Mouse (Mus musculus): ENCODE results near the gene Ect2.
A peak's percentile ranks its signal among the peaks of the same experiment; 100 is the strongest.

The Ect2 gene

GRCm38 (mm10) chr3:27155856-27156593 is 2.3 kb upstream of the Ect2 start:
- DNase-seq = no peak

GRCm38 (mm10) chr3:27155051-27155855 is 1.6 kb upstream of the Ect2 start:
- DNase-seq = peak; percentile 10

- no peak for DNase-seq
Observed at GRCm38 (mm10) chr3:27154280-27154679, 602 bp upstream of the Ect2 start.

GRCm38 (mm10) chr3:27153191-27153671 is 447 bp downstream of the Ect2 start:
- peak; percentile 71 for DNase-seq

- no peak for DNase-seq
Observed at GRCm38 (mm10) chr3:27145733-27146132, 7.9 kb downstream of the Ect2 start.

- no peak for DNase-seq
Observed at GRCm38 (mm10) chr3:27143570-27143969, 10.1 kb downstream of the Ect2 start.

- DNase-seq = no peak
Observed at GRCm38 (mm10) chr3:27140101-27140500, 13.6 kb downstream of the Ect2 start.

GRCm38 (mm10) chr3:27121864-27122450 is 31.7 kb downstream of the Ect2 start:
- DNase-seq = no peak

- no peak for DNase-seq
Observed at GRCm38 (mm10) chr3:27120932-27121331, 32.7 kb downstream of the Ect2 start.

GRCm38 (mm10) chr3:27118227-27118626 is 35.5 kb downstream of the Ect2 start:
- peak; percentile 13 for DNase-seq

GRCm38 (mm10) chr3:27110860-27111259 is 42.8 kb downstream of the Ect2 start:
- DNase-seq = no peak

- DNase-seq = no peak
Observed at GRCm38 (mm10) chr3:27109109-27109508, 44.6 kb downstream of the Ect2 start.

GRCm38 (mm10) chr3:27107142-27107541 is 46.5 kb downstream of the Ect2 start:
- no peak for DNase-seq

GRCm38 (mm10) chr3:27102965-27103364 is 50.7 kb downstream of the Ect2 start:
- no peak for DNase-seq

- no peak for DNase-seq
Observed at GRCm38 (mm10) chr3:27098633-27099032, 55.0 kb downstream of the Ect2 start.

GRCm38 (mm10) chr3:27086221-27086620 is 67.5 kb downstream of the Ect2 start:
- no peak for DNase-seq

- DNase-seq = no peak
Observed at GRCm38 (mm10) chr3:27081229-27082060, 72.2 kb downstream of the Ect2 start.

GRCm38 (mm10) chr3:27080061-27080770 is 73.5 kb downstream of the Ect2 start:
- DNase-seq = no peak

- DNase-seq = no peak
Observed at GRCm38 (mm10) chr3:27073884-27074283, 79.8 kb downstream of the Ect2 start.

GRCm38 (mm10) chr3:27071706-27072105 is 82.0 kb downstream of the Ect2 start:
- DNase-seq = no peak

GRCm38 (mm10) chr3:27070340-27070739 is 83.3 kb downstream of the Ect2 start:
- no peak for DNase-seq

GRCm38 (mm10) chr3:27067206-27067605 is 86.5 kb downstream of the Ect2 start:
- DNase-seq = no peak

Data from thymus, postnatal 14 days (tissue).